Mouse (Mus musculus): ENCODE measurements around the gene Foxo6.
A peak's percentile ranks its signal among the peaks of the same experiment; 100 is the strongest.

The Foxo6 gene

GRCm38 (mm10) chr4:120287290-120288111 lies at the start of gene Foxo6:
Gene Foxo6, minus strand, starts transcription at chr4:120287349.
- DNase-seq (ENCODE audit: low spot score in 2 of 2) = peak; percentile 95 to 96

- no peak for DNase-seq (ENCODE audit: low spot score in 2 of 2)
Measured at GRCm38 (mm10) chr4:120334316-120334715, 47.2 kb upstream of the Foxo6 start.

GRCm38 (mm10) chr4:120332934-120333421 lies 45.8 kb upstream of the Foxo6 start:
- no peak for DNase-seq (ENCODE audit: low spot score in 2 of 2)

- DNase-seq (ENCODE audit: low spot score in 2 of 2) = no peak
Measured at GRCm38 (mm10) chr4:120332405-120332933, 45.3 kb upstream of the Foxo6 start.

- DNase-seq (ENCODE audit: low spot score in 2 of 2) = no peak
Measured at GRCm38 (mm10) chr4:120331992-120332391, 44.8 kb upstream of the Foxo6 start.

- no peak for DNase-seq (ENCODE audit: low spot score in 2 of 2)
Measured at GRCm38 (mm10) chr4:120331541-120331940, 44.4 kb upstream of the Foxo6 start.

- no peak for DNase-seq (ENCODE audit: low spot score in 2 of 2)
Measured at GRCm38 (mm10) chr4:120325748-120326147, 38.6 kb upstream of the Foxo6 start.

- DNase-seq (ENCODE audit: low spot score in 2 of 2) = no peak
Measured at GRCm38 (mm10) chr4:120325051-120325450, 37.9 kb upstream of the Foxo6 start.

GRCm38 (mm10) chr4:120323858-120324257 lies 36.7 kb upstream of the Foxo6 start:
- DNase-seq (ENCODE audit: low spot score in 2 of 2) = no peak

GRCm38 (mm10) chr4:120323198-120323597 lies 36.0 kb upstream of the Foxo6 start:
- peak in 1 of 2 experiments; percentile 36 for DNase-seq (ENCODE audit: low spot score in 2 of 2)

GRCm38 (mm10) chr4:120317541-120317940 lies 30.4 kb upstream of the Foxo6 start:
- DNase-seq (ENCODE audit: low spot score in 2 of 2) = no peak

- DNase-seq (ENCODE audit: low spot score in 2 of 2) = no peak
Measured at GRCm38 (mm10) chr4:120316716-120317115, 29.6 kb upstream of the Foxo6 start.

GRCm38 (mm10) chr4:120314571-120314970 lies 27.4 kb upstream of the Foxo6 start:
- DNase-seq (ENCODE audit: low spot score in 2 of 2) = no peak

GRCm38 (mm10) chr4:120313309-120313708 lies 26.2 kb upstream of the Foxo6 start:
- no peak for DNase-seq (ENCODE audit: low spot score in 2 of 2)

- no peak for DNase-seq (ENCODE audit: low spot score in 2 of 2)
Measured at GRCm38 (mm10) chr4:120304580-120304979, 17.4 kb upstream of the Foxo6 start.

GRCm38 (mm10) chr4:120299287-120299686 lies 12.1 kb upstream of the Foxo6 start:
- no peak for DNase-seq (ENCODE audit: low spot score in 2 of 2)

GRCm38 (mm10) chr4:120291106-120291822 lies 4.1 kb upstream of the Foxo6 start:
- peak in 1 of 2 experiments; percentile 36 for DNase-seq (ENCODE audit: low spot score in 2 of 2)

GRCm38 (mm10) chr4:120290486-120290885 lies 3.3 kb upstream of the Foxo6 start:
- no peak for DNase-seq (ENCODE audit: low spot score in 2 of 2)

- no peak for DNase-seq (ENCODE audit: low spot score in 2 of 2)
Measured at GRCm38 (mm10) chr4:120289181-120289965, 2.2 kb upstream of the Foxo6 start.

- DNase-seq (ENCODE audit: low spot score in 2 of 2) = no peak
Measured at GRCm38 (mm10) chr4:120286761-120287241, 348 bp downstream of the Foxo6 start.

GRCm38 (mm10) chr4:120285730-120286129 lies 1.4 kb downstream of the Foxo6 start:
- no peak for DNase-seq (ENCODE audit: low spot score in 2 of 2)
